Mouse (Mus musculus) C2C12 (cell line): ENCODE results near the gene Ifngr1.

Experiments
- CTCF ChIP-seq: IDR thresholded peaks from one replicate; pipeline ENCODE4 v1.5.1; 2011; ENCODE audit not compliant: control insufficient read depth, insufficient read depth, insufficient read length
- USF1 ChIP-seq: IDR thresholded peaks from one replicate; pipeline ENCODE4 v1.6.1; 2011; ENCODE audit warnings: low read depth, mild to moderate bottlenecking, control low read depth, moderate library complexity

GRCm38 (mm10) chr10:19553857-19554256 lies 37.9 kb upstream of the Ifngr1 start:
- TF ChIP-seq CTCF (no peak), USF1 (no peak)
